Mouse (Mus musculus): ENCODE results near the gene Mei1.
"Not testable (repeated sequence)": the region's sequence is repeated elsewhere in the genome, so short reads cannot be mapped to it uniquely, and the experiment has no call there.

Mei1 gene

DNA sequence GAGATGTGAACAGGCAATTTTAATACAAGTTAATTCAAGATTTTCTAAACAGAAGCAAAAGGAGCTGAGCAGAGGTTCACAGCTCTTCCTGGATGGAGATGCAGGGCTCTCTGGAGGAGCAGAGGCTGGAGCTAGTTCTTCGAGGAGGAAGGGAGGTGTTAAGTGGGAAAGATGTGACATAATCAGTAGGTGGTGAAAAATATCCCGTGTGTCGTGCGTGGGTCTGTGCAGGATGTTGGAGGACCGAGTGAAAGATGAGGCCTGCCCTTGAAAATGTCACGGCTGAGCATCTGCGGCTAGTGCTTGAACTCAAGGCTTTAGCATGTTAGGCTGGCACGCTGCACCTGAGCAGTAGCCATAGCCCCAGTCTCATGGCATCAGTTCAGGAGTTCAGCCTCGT lies 15.8 kb downstream of the Mei1 start:
- in situ Hi-C loops (cut with MseI, MboI): no loop called here

DNA sequence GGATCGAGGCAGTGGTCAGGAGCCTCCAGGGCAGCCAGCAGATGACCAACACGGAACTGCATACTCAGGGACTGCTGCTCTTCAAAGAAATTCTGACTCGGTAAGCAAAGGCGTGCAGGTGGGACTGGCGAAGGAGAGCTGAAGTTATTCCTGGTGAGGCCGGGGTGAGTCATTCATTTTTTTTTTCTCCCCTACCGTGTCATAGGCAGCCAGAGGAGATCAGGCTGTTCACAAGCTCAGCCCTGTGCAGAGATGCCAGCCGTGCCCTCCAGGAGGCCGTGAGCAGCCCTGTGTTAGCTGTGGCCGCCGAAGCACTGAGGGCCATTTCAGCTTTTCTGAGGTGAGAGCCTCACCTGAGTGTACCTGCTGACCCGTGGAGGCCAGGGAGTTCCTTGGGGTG lies 16.3 kb downstream of the Mei1 start:
- in situ Hi-C loops (cut with MseI, MboI): no loop called here

DNA sequence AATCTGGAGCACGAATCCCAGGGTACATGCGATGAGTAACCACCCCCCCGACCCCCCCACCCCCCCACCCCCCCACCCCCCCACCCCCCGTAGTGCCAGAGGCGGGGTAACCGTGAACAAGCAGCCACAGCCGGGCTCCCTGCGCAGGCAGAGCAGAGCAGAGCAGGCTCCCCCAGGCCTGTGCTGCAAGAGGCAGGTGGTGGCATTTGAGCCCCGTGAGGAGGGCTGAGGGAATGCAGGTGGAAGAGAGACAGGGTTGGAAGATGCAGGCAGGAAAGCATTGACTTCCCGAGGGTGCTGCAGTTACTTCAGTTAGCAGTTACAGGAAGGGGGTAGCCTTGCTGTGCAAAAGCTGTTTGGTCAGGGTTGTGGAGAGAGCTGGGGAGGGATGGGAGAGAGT lies 17.5 kb downstream of the Mei1 start:
- in situ Hi-C loops (cut with MseI, MboI): no loop called here

DNA sequence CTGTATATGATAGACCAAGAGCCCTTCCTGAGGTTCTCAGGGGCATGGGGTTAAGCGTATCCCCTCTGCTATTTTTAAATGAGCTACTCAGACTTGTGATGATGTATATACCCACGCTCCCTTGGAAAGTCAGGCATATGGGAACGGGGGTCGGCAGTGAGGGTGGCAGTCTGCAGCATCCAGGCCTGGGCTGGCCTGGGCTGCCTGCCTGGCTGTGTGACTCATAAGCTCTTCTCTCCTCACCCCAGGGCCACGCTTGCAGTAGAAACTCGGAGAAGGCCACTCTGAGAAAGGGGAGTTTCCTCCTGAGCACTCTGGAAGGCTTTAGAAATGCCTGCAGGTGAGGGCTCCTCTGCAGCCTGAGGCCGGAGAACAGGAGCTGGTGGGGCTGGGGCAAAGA lies 21.3 kb downstream of the Mei1 start:
- in situ Hi-C loops (cut with MseI, MboI): no loop called here

DNA sequence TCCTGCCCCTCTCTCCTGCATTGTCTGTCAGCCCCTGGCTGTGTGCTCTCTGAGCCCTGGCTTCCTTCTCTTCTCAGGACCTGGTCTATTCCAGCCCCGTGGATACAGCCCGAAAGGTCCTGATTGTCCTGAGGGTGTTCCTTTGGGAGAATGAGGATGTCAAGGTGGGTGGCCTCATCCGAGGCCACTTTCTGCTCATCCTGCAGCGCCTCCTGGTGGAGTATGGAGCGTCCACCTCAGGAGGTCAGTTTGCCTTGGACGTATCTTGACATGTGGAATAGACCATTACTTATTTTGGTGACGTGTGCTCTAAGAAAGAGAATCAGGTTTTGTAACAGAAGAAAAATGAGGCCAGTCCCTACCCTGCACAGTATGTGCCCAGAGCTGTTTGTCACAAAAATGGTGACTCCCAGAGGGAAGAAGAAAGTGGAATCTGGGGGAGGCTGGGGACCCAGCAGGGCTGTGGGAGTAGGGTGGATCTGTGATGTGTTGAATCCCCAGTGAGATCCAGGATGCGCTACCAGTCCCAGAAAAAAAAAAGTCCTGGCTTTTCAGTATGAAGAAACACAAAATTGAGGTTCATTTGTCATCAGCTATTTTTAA lies 37.3 kb downstream of the Mei1 start:
- in situ Hi-C loops (cut with MseI, MboI): loop anchor here in 1 of 2 experiments (5.0 kb wide), 1 partner anchor 40 kb away; the partner anchor contains the start of gene Mei1

DNA sequence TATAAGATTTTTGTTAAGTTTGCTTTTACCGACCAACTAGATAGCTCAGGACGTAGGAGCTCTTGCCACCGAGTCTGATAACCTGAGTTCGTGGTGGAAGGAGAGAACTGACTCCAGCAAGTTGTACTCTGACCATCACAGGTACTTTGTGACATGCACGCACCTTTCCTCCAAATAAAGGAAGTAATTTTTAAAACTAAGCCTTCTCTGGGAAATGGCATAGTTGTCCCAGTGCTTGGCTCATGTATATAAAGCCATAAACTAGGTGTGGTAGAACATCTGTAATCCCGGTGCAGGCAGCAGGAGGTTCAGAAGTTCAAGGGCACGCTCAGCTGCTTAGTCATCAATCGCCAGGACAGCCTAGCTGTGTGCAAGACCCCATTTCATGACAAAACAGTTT lies 50.7 kb downstream of the Mei1 start:
- in situ Hi-C loops (cut with MseI, MboI): no loop called here

DNA sequence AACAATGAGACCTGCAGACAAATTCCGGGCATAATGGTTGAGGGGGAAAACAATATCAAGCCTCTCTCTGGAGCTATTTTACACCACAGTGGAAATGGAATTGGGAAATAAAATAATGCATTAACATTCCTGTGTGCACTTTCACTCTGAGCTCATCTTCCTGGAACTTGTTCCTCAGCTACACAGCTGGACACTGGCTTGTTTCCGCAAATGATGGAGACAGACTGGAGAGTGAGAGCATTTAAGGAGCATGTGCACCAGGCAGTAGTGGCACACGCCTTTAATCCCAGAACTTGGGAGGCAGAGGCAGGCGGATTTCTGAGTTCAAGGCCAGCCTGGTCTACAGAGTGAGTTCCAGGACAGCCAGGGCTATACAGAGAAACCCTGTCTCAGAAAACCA lies 56.9 kb downstream of the Mei1 start:
- in situ Hi-C loops (cut with MseI, MboI): not testable (repeated sequence)

DNA sequence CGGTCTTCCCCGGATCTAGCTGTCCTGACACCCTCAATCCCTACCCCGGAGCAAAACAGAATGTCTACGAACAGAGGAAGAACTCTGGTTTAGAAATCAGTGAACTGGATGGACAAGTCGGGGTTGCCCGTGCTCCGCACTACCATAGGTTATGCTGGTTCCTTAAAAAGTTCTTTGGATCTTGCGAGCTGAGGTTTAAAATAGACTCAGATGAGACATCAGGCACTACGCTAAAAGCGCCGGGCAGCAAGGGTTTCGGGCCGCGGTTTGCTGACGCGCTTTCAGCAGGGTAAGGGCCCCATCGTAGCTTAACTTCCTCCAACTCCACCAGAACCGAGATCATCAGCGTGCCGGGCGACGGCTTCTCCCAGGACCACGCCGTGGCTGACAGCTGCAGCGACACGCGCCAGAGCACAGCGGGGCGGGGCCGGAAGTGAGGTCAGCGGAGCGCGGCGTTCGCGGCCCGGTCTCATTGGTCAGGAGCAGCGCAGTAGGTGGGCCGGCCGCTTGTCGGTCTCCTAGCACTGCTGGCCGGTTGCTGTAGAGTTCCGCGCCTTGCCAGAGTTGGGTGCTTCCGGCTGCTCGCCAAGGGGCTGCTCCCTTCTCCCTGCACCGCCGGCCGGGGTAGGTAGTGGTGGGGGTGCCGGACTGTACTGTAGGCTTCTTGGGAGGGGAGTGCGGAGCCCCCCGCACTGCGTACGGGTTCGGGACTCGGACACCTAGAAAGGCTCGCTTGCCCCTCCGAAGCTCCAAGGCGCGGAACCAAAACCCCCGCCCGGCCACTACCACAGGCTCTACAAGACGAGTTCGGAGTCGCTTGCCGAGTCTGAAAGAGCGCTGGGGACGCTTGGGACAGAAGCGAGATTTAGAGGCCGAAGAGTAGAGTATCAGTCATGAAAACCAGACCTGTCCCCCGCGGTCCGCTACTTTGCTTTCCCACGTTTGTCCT lies 57.9 kb downstream of the Mei1 start, which contains the start of gene Ccdc134:
TSS of gene Ccdc134 (plus strand) at position 497 of the 949 bp plus-strand sequence.
- in situ Hi-C loops (cut with MseI, MboI): no loop called here

DNA sequence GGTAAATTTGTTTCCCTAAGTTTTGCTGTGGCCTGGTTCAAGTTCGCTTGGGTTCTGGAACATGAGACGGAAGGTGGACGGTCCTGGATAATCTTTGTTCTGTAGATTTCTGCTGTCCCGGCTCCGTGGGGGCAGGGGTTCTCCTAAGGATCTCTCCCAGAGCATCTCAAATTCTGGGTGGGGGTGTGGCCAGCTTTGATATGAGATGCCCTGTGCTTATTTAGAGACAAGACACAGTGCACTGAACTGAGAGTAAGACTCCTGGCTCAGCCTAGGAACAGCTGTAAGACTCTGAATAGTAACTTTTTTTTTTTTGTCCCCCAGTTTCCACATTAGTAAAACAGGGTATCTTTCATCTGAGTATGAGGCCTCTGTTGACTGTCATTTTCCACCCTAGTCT lies 58.6 kb downstream of the Mei1 start:
- in situ Hi-C loops (cut with MseI, MboI): no loop called here

DNA sequence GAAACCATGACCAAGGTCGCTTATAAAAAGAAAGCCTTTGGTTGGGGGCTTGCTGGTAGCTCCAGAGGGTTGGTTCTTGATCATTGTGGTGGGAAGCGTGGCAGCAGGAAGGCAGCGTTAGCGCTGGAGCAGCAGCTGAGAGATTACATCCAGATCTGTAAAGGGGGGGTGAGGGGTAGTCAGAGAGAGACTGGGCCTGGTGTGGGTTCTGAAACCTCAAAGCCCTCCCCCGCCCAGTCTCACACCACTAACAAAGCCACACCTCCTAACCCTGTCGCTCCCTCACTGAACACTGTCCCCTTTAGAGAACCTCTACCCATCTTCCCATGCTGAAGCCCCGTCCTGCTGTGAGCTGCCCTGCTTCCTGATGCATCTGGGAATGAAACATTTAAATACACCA lies 60.8 kb downstream of the Mei1 start:
- in situ Hi-C loops (cut with MseI, MboI): no loop called here

DNA sequence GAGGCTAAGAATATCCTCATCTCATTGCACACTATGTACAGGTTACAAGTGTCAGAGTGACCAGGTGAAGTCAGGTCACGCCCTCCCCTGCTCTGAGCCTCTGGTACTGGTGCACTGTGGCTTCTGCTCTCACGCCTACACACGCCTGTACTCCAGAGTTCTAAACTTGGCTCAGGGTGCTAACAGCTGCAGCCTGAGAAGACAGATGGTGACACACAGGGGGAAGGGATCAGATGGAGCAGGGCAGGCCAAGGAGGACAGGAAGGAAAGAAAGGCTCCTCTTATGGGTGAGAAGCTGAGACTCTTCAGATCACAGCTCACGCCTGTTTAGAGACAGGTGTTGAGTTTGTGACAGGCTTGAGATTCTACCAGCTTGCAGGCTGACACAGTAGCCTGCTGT lies 65.6 kb downstream of the Mei1 start:
- in situ Hi-C loops (cut with MseI, MboI): no loop called here

DNA sequence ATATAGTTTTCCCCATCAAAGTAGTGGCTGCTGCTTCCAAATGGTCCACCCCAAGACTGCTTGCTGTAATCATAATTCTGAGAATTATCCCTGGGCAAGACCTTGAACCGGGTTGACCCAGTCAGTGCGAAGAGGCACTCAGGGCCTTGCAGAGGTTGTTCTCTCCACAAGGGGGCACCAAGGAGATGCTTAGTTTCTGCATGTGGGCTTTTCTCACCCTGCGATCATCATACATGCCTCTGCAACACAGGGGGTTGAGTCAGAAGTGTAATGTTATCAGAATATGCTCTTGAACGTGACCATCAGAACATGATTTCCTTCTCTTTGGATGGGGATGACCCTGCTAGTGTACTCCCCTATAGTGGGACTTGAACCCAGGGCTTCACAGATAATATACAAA lies 68.8 kb downstream of the Mei1 start:
- in situ Hi-C loops (cut with MseI, MboI): no loop called here

DNA sequence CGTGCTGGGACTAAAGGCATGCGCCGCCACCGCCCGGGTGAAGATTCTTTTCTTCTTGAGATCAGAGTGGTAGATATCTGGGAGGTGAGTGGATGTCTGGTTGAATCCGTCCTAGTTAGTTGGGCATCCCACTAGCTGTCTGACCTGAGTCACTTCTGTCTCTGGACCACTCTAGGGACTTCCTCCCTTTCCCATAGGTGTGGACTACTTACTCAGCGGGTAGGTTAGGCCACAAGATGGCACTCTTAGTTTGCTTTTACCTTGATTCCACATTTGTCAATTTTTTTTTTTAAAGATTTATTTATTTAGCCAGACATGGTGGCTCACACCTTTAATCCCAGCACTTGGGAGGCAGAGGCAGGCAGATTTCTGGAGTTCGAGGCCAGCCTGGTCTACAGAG lies 69.4 kb downstream of the Mei1 start:
- in situ Hi-C loops (cut with MseI, MboI): no loop called here

DNA sequence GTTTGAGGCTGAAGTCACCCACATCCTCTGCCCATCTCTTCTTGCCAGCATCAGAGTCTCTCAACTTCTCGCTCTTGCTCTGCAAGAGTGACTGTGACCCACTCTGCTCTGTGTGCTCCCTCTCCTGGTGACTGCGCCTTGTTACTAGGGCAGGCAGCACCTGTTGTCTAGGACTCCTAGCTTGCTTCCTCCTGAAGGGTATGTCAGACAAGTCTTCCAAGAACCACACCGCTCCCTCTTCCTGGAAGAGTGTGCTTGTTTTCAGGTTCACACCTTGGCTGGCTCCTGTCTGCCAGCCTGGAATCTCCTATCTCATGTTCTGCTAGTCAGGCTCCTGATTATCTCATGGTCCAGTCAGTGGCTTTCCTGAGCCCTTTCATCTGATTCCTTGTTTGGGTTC lies 70.6 kb downstream of the Mei1 start:
- in situ Hi-C loops (cut with MseI, MboI): no loop called here

DNA sequence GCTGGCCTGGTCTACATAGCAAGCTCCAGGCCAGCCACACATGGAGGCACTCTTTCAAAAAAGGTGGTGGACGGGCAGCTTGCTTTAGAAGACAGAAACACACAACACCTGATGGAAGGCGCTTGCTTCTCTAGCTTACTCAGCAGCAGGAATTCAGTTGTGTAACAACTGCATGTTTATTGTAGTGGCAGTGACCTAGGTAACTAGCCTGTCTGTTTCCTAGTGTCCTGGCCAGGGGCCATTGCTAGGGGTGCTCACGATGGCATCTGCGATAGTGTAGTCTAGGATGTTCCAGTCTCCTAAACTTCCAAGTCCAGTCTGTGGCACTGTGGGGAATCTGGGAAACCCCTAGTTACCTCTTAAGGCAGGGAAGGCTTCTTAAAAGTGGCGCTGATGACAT lies 74.4 kb downstream of the Mei1 start:
- in situ Hi-C loops (cut with MseI, MboI): no loop called here

DNA sequence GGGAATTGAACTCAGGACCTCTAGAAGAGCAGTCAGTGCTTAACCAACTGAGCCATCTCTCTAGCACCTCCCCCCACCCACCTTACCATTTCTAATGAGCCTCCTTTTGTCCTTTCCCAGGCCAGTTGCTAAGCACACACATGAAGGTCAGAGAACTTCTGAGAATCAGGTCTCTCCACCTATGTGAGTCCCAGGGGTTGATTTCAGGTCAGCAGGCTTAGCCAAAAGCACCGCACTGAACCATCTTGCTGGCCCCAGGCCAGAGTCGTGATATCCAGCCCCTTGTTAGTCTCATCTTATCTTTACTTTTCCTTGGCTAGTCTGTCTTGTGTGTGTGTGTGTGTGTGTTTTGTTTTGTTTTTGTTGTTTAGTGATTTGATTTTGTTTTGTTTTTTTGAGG lies 75.6 kb downstream of the Mei1 start:
- in situ Hi-C loops (cut with MseI, MboI): no loop called here

DNA sequence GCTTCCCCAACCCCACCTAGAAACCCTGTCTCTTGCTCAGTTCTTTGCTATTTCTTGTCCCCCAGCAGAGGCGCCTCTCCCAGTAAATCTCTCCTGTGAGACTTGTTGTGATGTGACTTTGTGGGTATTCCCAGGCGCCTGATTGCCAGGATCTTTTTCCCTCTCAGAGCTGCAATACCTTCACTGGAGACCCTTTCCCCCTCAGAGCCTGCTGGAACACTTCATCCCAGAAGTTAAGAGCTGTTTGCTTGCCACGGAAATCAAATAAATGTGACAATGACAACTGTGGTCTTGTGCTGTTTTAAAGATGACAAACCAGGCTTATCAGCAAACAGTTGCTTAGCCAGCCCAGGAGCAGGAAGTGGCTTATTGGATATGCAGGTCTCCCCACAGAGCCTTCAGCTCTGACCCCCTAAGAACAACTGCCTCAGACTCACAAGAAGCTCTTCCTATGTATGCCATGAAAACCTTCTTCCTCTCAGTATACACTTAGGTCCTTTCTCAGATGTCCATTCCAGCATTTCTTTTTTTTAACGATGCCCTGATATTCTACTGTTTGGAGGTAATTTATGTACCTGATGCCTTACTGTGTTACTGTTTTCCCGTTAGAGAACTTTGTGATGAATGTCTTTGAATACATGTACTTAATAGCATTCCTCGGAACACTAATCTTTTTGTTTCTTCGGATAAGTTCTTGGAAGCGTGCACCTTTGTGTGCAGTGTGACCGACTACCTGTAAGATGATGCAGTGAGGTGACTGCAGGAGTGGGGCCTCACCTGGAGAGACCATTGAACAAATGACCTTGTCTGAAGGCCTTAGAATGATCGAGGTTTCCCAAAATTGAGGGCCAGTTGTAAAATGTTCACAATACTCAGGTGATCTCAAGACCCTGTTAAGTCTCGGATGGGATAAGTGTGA lies 76.3 kb downstream of the Mei1 start:
- in situ Hi-C loops (cut with MseI, MboI): no loop called here

DNA sequence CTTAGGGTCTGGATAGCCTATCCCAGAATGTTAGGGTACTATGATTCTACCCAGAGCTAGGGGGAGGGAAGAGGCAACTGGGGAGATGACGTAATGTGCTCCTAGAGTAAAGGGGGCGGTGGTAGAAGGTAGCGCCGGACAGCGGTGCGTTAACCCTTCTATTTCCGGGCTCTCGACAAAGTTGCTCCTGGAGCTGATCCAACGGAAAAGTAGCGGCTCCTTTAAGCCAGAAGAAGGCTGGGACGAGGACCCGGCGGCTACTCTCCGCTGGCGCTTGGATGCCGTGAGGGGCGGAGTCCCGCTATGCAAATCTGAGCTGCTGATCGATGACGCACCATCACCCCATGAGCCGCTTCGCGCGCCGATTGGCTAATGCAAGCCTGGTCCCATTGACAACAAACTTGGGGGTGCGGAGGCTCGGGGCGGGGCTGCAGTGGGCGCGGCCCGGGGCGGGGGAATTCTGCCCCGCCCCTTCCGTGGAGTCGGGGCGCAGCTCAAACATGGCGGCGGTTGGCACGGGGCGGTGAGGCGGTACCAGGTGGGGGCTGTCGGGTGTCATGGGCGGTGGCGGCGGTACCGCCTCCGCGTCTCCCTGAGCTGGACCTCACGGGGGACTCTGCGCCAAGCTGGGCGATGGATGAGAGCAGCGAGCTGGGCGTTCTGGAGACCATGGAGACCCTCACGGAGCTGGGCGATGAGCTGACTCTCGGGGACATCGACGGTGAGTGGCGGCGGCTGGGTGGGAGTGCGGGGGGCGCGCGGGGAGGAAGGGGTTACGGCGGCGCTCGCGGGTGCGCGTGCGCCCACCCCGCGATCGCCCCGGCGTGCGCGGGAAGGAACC lies 77.2 kb downstream of the Mei1 start, which contains the start of gene Srebf2:
TSS of gene Srebf2 (plus strand) at position 412 of the 841 bp plus-strand sequence.
- in situ Hi-C loops (cut with MseI, MboI): no loop called here

DNA sequence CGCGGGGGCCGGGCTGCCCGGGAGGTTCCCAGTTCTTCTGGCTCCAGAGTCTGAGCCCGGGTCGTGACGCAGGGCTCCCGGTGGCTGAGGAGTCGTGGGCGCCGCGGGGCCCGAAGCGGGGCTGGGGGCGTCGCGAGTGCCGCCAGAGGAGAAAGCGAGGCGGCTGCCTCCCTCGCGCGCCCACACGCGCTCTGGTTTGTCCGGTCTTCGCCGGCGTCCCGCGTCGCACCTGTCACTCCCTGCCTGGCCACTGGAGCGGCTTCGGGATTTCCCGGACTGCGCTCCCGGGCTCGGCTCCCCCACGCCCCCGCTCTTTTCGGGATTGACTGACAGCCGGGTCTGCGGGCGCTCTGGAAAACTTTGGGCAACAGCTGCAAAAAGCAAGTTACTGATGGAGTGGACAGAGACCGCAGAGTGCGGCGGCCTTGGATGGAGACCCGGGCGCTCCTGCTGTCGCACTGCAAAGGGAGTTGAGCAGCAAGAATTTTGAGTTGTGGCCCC lies 77.9 kb downstream of the Mei1 start:
- in situ Hi-C loops (cut with MseI, MboI): no loop called here

DNA sequence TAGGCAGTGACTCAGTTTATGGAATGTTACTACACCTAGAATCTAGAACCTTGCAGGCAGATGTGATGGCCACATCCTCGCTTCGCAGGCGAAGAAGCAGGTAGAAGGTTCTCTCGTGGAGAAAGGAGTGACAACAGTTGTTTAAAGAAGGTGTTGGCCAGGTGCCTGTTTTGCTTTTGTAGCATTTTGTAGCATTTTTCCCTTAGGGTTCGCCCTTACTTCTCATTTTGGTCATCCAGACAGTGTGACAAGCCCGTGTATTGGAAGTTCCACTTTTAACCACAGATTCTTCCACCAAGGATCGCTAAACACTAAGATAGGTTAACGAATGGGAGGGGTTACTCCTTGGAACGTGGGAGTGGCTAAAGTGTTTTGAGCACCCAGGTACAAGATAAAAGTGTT lies 78.7 kb downstream of the Mei1 start:
- in situ Hi-C loops (cut with MseI, MboI): no loop called here

DNA sequence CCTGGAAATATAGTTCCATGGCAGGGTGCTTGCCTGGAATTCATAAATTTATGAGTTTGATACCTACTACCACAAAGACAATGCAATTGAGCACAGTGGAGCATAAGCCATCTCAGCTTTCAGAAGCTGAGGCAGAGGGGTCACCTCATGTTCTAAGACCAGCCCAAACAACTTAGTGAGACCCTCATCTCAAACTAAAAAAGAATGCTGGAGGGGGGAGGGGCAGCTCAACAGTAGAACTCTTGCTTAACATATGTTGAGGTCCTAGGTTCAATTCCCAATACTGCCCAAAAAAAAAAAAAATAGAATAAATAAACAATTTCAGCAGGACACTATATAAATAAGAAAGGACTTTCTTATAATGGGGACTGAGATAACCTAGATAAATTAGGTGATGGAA lies 80.2 kb downstream of the Mei1 start:
- in situ Hi-C loops (cut with MseI, MboI): no loop called here
